Mouse (Mus musculus) adrenal gland, postnatal 14 days (tissue): Measurements from ENCODE around the gene Ecm1. TPM values are rescaled to one million over a fixed set of nuclear protein-coding genes. Genes with fewer than 3 reads are reported as not detected.
A peak's percentile ranks its signal among the peaks of the same experiment; 100 is the strongest.
"Not testable (repeated sequence)": the region's sequence is repeated elsewhere in the genome, so short reads cannot be mapped to it uniquely, and the experiment has no call there.

Experiments used
- DNase-seq: peaks from one replicate; pipeline ENCODE4 v3.0.0; 2021; ENCODE audit warnings: mixed read lengths
- total RNA-seq: library from RNA; stranded (reverse); gene quantifications from 2 replicates; pipeline ENCODE4 v1.2.3, GENCODE M21; 2021

Ecm1 gene
- total RNA-seq, 1 experiment from 2014 or later = 208 TPM

DNA sequence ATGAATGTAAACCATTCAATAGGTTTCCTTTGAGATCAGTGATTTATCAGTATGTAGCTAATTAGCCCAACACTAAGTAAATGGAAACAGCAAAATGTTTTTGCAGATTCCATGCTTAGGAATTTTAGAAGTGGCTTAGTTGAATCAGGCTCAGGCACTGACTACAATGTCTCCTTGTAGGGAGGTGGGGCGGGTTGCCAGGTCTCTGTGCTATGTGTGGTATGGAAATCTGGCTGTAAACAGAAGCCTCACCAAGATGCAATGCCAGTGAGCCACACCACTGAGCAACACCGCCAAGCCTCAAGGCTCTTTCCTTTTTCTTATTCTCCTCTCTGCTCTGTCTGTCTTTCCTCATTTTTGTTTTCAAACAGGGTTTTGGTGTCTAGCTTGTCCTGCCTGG lies 10.5 kb downstream of the Ecm1 start:
- no peak for DNase-seq

DNA sequence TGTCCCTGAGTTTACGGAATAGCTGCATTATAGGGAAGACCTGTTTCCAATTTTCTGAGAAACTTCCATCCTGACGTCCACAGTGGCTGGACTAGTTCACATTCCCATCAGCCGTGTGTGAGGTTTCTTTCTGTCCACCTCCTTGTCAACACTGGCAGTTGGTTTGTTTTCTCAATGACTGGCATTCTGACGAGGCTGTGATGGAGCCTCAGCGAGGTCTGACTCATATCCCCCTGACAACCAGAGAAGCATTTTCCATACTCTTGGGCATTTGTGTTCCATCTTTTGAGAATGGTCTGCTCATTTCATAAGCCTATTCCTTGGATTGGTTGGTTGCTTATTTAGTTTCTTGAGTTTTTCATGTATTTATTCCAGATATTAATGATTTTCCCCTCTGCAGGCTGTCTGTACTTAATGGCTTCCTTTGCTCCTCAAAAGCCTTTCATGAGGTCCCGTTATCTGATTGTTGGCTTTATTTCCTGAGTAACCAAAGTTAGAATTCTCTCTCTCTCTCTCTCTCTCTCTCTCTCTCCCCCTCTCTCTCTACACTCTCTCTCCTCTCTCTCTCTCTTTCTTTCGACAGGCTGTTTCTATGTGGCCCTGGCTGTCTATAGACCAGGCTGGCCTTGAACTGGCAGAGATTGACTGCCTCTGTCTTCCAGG lies 12.5 kb downstream of the Ecm1 start:
- DNase-seq = no peak

DNA sequence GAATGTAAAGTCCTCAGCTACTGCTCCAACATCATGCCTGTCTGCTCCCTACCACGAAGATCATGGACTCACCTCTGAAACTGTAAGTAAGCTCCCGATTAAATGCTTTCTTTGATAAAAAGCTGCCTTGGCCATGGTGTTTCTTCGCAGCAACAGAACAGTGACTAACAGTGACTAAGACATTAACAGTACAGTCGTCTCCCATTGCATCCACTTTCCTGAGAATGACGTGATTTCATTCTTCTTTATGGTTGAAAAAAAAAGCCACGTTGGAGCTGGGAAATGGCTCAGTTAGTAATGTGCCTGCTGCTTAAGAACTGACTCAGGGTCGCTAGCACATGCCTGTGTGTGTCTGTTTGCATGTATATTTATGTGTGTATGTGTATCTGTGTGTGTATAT lies 13.5 kb downstream of the Ecm1 start:
- no peak for DNase-seq

DNA sequence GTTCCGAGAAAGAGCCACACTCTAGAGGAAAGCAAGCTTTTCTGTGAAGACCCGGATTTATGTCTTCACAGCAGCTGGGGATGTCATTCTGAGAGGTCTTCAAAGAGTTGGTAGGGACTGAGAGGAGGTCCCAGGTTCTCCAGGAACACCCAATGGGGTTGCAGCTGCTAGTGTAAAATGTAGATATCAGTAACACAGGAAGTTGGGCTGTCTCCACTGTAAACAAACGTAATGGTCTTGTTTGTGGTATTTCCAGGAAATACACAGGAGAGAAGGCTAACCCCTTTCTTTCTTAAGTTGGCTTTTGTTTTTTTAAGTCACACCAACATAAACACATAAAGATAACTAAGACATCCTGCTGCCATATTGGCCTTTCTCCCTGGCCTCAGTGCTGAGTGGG lies 17.0 kb downstream of the Ecm1 start:
- no peak for DNase-seq

DNA sequence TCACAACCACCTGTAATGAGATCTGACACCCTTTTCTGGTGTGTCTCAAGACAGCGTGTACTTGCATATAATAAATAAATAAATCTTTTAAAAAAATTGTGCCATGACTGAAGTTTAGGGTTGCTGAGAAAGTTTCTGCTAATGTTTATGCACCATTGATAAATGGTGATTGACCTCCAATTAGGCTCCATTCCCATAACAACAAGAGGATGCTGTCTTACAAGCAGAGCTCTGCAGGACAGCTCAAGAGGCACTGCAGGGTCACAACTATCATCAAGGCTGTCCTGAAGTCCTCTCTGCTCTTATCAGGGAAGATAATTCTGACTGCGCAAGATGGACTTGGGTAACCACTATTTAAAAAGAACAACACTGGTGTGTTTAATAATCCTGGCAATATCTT lies 21.2 kb downstream of the Ecm1 start:
- no peak for DNase-seq

DNA sequence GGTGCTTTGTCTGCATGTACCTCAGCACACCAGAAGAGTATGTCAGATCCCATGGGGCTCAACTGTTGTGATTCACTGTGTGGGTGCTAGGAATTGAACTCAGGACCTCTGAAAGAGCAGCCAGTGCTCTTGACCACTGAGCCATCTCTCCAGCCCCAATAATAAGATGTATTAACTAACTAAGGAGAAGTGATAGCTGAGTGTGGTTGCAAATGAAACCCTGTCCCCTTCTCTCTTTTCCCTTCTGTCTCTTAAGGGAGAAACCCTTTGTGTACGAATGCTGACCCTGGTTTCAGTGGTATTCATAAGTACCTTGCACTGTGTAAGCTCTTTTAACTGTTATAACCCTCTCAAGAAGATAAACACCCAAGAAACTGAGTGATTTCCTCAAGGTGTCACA lies 23.3 kb downstream of the Ecm1 start:
- DNase-seq = no peak

DNA sequence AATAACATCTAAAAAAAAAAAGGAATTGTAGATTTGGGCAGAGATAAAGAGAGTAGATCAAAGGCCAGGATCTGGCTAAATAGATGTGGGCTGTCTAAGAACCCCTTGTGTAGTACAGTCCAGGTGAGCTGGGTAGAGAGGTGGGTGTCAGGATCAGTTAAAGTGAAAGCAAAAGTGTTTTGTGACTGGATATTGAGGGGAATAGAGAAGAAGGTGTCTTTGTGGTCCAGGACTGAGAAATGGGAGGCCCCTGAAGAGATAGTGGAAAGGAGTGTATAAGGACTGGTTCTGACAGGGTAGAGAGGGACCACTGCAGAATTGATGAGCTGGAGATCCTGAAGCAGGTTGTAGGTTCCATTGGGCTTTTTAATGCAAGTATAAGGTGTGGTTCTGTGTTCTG lies 29.4 kb downstream of the Ecm1 start:
- DNase-seq = no peak

DNA sequence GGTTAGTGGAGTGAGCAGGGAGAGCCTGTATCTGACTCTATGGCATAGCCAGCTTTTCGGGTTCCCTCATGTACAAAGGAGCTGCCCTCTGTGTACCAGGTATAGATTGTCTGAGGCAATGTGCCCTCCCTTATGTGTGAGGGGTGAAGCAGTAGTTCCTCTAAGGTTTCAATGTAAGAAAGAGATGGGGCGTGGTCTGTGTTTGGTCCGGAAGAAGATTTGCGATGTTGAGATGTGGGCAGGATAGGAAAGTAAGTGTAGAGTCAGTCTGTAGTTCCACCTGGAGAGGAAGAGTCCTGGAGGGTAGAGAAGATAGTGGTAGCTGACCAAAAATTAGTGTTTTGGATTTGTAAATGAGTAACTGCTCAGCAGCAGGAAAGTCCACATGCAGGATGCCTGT lies 30.3 kb downstream of the Ecm1 start:
- DNase-seq = no peak

DNA sequence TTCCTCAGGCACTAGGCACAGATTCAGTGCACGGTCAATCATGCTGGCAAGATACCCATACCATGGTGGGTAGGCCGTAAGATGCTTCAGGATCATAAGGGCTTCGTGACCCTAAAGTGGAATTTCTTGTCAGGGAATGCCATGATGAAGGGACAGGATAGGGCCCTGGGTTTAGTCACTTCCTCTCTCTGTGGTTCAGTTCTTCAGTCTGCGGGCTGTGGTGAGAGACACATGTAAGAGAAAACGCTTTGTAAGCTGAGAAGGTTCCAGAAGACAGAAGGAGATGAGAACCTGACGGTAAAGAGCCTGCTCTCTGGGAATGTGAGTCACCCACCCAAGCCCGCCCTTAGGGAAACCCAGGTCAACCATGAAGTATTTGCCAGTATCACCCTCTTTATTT lies 31.9 kb downstream of the Ecm1 start:
- no peak for DNase-seq

DNA sequence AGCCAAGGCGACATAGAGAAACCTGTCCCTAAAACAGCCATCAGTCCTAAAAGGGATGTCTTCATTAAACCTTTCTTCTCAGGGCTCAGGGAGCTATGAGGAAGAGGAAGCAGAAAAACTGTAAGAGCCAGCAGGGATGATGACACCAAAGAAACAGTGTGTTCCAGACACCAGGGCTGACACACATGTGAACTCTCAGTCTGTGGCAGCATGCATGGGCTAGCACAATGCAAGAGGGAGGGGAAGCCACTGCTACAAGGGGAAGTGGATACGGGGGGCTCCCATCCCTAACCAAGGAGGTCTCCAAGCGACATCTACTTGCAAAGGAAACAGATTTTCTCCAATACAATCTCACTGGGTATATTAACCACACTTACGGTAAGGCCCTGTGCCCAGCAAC lies 33.1 kb downstream of the Ecm1 start:
- DNase-seq = no peak

DNA sequence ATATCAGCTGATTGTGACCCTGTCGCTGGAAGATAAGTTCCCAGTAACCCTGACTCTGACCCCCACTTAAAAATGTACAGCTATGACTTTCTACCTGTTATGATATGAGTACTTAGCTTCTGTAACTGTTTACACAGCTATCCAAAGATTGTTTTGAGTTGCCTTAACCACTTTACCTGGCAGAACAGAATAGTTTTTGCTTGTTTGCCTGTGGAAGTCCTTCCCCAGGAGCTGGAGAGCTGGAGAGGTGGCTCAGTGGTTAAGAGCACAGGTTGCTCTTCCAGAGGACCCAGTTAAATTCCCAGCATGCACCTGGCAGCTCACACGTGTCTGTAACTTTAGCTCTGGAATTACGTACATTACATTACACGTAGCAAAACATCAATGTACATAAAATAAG lies 34.8 kb downstream of the Ecm1 start:
- DNase-seq = no peak

DNA sequence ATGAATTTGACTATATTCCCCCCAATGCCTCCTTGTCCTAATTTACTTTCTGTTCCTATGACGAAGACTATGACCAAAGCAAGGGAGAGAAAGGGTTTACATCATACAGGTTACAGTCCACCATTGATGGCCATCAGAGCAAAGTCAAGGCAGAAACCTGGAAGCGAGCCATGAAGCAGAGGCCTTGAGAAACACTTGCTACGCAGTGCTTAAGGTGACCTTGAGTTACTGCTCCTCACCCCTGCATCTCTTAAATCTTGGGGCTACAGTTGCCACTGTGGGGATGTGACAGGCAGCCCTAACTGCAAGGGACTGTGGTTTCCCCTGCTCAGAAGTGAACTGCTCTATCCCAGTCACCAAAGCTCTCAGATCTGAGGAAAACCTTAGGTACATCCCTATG lies 36.1 kb downstream of the Ecm1 start:
- peak; percentile 35 for DNase-seq

DNA sequence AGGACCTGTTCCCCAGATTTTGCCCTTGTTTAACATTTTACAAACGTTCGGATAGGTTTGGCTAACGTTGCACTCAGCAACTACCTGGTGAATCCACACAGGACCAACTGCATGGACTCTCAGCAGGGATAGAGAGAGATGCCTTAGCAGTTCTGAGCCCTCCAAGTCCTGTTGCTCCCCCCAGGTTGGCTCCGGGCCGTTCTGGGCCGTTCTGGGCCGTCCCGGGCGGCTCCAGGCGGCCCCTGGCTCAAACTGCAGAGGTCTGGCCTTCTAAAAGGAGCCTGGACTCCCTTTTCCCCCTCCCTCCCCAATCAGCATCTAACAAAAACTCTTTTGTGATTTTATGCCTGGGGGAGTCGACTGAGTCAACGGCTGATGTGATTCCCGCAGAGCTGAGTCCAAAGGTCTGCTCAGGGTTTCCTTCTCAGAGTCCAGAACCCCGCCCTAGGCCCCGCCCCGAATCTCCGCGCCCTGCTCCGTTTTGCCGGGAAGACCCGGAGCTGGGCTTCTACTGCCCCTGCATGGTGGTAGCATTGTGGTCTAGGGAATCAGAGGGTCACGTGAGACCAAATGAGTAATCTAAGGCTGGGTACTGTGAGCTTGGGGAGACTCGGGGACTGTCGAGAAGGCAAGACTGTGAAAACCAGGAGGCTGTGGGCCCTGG lies 37.4 kb downstream of the Ecm1 start:
- peak; percentile 85 for DNase-seq

DNA sequence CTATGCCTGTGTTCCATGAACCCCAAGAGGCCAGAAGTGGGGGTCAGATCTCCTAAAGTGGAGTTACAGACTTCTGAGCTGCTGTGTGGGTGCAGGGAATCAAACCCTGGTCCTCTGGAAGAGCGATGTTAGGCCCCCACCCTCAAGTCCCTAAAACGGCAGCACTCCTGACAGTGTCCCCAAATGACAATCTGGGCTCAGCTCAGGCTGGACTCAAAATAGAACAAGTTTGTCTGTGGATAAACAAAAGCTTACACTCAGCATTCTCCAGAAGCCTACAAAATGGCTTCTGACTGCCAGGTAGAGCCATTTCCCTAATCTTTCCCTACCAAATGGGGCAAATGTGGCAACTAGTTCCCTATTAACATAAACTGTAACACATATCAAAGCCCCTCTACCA lies 38.3 kb downstream of the Ecm1 start:
- no peak for DNase-seq

DNA sequence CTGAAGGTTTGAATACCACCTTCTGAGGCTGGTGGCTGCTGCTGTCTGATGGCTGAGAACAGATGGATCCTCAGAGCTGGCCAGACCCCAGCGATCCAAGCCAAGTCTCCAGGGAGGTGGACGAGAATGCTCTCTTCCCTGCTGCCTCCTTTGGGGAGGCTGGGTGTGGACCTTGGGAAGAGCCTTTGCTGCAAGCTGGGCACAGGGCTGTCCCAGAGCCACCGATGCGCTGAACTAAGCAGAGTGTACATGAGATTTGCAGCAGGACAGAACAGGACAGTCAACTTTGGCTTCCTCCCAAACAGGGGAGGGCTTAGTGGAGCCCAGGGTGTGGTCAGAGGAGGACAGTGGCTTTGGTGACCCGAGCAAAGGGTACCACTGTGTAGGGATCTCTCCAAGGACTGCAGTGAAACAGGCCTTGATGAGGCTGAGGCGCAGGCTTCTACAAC lies 39.1 kb downstream of the Ecm1 start:
- peak; percentile 58 for DNase-seq

DNA sequence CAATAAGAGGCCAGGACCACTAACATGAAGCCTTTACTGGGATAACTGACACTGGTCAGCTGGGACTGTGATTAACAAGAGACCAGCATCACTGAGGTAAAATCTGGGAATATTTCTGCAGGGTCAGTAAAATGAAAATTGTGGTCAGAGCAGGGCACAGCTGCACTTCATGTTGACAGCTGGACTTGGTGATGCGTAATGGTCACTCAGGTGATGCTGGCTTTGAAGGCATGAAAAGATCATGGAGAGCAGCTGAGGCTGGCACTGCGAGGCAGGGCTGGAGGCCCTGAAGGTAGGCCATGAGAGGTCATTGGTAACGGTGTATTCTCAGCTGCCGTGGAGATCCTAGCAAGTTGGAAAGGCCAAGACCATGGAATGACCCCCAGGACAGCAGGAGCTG lies 41.1 kb downstream of the Ecm1 start:
- no peak for DNase-seq

DNA sequence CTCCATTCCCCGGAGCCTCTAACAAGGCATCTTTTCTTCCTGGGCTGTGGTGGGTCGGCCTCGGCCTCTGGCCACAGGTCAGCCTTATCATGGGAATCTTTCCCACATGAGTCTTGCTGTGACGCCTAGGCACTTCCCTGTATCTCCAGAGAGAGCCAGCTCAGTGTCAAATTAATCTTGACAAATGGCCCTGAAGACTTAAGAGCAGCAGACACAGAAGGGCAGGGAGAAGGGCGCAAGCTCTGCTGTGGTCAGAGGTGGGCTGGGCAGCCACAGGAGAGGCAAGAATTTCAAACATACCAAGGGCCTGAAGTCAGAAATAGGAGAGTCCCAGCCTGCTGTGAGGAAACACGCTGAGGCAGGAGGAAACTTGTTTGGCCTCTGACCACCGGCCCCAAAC lies 43.0 kb downstream of the Ecm1 start:
- peak; percentile 72 for DNase-seq

DNA sequence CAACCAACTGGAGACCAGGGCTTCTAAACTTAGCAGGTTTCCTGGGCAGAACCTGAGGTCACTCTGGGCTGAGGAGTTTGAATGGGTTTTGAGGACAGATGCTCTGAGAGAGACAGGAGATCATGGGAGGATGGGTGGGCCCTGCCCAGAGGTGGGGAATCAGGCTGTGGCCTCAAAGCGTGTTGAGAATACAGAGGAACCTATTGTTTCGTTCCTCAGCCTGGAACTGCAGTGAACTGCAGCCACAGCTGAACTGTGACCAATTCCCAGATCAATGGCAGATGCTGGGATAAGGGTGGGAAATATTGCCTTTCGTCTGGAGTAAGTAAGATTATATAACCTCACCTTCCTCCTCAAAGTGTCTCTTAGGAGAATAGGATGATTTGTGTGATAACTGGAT lies 43.6 kb downstream of the Ecm1 start:
- DNase-seq = no peak

DNA sequence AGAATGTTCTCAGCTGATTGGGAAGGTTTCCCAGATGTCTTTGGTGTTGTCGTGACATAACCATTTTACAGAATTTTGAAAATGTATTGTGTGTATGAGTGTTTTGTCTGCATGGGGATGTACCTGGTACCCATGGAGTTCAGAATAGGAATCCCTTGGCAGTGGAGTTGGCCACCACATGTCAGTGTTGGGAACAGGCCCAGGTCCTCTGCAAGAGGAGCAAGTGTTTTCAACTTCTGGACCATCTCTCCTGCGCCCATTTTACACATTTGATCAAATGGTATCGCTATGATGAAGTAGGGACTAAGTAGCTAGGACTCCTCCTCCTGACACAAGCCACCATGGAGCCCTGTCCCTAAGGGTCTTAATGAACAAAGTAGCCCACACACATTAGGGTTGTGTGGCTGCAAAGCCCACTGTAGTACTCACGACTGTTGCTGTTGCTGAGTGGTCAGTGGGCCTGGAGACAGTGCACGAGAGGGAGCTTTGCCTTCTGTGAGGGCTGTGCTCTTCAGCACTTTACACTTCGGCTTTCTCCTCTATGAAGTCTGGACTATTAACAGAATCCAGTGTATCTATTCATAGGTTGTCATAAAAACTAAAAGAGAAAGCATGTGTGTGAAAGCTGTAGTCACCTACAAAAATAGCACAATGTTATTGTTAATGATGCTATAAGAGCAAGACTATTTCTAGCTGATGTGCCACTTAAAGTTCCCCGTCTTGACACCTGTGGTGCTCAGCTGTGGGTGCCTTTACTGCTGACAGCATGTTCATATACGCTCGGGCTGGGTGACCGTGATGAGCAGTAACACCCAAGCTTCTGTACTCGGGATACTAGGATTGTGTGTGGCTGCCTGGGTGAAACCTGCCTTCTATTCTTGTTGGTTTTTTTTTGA lies 44.3 kb downstream of the Ecm1 start:
- DNase-seq = no peak

DNA sequence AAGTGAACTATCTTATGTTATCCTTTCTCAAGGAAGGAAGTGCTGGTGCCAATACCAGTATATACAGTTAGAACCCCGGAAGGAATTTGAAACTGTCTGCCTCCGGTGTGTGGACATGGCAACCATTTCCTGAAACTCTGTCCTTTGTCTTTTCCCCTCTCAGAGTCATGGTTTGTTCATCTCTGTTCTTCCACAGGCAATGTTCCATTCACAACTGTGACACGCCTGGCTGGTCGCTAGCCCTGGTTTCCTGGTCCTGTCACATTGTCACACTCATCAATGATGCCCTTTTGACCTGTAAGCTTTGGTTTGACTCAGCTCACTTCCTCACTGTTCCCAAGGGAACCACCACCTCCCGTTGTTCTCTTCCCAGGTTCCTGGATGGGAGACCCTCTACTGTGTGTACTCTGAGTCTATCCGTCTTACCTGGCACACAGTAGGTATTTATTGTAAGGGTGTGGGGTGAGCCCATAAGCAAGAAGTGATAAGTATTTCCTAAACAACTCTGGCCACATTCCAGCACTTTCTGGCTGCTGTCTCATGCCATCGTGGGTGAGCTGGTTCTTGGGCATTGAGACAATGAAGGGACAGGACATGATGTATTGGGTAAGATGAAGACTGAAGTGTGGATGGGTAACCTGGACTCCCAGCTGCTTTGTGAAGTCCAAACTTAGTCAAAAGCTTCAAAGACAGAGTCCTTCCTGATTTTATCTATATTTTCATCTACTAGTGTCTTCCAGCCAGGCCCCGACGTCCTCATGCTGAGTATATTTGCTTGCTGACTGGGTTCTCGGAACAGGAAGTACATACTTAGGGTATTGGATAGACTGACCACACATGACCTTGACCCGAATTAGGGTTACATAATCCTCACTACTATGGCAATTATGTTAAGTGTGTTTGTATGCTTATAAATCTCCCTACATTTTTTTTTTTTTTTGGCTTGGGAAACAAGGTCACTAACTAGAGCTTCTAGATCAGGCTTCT lies 45.3 kb downstream of the Ecm1 start:
- DNase-seq = peak; percentile 44

DNA sequence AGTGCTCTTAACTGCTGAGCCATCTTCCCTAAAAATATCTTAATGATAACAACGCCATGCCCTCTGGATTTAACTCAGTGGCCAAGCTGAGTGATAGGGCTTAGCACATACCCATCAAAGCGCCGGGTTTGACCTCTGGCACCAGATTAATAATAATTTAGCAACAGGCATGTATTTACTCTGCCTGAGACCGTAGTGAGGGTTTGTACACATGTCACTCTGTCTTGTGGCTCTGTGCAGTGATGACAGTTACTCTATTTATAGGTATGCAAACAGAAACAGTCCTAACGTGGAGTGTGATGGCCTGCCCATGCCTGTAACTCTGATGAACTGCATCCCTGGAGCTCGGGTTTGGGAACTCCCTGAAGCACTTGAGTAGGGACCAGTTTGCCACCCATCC lies 46.7 kb downstream of the Ecm1 start:
- no peak for DNase-seq

DNA sequence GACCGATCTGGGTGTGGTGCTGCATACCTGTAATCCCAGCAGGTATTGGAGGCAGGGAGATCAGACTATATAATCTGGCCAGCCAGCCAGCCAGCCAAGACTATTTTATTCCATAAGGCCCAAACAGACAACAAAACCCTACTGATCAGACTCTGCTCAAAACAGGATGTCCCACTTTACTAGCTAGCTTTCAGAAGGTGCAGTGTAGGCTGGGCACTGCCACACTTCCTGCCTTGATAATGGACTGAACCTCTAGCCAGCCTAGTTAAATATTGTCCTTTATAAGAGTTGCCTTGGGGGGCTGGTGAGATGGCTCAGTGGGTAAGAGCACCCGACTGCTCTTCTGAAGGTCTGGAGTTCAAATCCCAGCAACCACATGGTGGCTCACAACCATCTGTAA lies 48.8 kb downstream of the Ecm1 start:
- not testable (repeated sequence) for DNase-seq
